Mouse (Mus musculus): ENCODE data around the gene F2r.

The F2r gene

DNA sequence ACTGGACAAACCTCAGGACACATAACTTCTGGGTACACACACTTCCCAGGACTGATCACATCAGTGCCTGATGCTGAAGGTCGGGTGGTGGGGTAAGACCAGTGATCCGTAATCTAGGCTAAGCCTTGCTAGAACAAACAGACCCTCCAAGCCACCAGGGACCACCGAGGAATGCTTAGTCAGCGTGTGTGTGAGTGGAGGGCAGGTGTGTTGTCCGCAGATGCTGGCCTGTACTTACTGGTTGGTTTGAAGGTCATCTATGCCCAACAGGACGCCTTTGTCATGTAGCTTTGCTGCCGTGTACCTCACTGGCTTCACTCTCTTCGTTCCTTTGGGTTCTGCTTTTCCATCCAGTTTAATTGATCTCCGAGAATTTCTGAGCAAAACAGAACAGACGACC is 11.5 kb upstream of the F2r start:
- no peak for DNase-seq

- no peak for DNase-seq
Observed at GRCm38 (mm10) chr13:95626696-95627095, 8.4 kb upstream of the F2r start.

- DNase-seq, result no peak
Observed at GRCm38 (mm10) chr13:95623042-95623441, 4.8 kb upstream of the F2r start.

- no peak for DNase-seq
Observed at GRCm38 (mm10) chr13:95621563-95621962, 3.3 kb upstream of the F2r start.

DNA sequence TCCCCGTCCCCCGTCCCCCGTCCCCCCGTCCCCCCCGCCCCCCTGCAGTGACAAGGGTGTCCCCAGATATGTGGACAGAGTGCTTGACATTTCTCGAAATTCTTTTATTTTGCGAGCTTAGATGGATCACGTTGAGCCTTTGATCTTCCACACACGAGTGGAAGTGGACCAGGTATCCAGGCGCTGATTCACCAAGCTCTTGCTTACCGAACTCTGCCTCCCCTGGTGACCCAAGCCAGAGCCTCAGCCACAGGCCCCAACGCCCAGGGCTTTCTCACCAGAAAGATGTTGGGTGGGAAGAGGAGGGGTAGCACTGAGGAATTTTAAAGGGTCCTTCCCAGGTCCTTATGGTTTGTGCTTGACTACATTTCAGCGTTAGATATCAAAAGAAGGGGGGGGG is 572 bp upstream of the F2r start:
- DNase-seq, result peak; percentile 34

GRCm38 (mm10) chr13:95617671-95618171 is 566 bp downstream of the F2r start:
- peak; percentile 54 for DNase-seq

DNA sequence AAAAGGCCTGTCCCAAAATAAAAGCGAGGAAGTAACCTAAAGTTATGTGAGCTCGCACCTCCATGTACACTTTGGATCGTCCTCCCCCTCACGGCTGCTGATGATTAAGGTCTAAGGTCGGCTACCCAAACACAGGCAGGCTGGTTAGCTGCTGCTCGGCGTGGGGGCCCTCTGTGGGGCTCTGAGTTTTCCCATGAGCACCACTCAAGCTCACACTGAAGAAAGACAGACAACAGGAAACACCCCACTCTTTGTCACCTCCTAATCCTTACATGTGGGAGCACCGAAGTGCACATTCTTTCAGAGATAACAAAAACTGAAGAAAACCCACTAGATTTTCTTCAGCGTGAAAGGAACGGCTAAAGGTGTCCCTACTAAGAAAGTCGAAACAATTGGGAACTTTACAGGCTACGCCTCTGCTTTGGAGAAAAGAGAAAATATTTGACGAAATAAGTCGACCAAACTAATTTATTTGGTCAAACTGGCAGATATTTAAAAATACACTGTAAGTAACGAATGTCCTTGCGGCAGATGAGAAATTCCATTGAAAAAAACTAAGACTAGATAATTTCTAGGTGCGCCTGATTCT is 1.1 kb downstream of the F2r start:
- peak; percentile 54 for DNase-seq

DNA sequence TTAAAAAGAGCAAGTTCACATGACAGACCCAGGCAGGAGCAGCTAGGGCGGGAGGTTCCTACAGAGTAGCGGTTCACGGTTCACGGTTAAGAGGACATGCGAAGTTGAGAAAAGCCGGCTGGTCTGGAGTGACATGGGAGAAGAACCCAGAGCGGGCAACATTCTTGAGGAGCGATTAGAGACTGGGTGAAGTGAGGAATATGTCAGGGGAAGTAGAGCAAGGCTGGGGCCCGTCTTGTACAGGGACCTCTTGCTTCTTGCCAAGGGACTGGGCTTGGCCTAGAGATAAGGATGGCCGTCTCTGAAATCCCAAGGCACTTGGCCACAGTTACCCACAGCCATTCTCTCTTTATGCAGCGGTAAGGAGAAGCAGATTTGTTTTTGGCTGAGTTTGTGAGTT is 1.8 kb downstream of the F2r start:
- DNase-seq, result peak; percentile 34

DNA sequence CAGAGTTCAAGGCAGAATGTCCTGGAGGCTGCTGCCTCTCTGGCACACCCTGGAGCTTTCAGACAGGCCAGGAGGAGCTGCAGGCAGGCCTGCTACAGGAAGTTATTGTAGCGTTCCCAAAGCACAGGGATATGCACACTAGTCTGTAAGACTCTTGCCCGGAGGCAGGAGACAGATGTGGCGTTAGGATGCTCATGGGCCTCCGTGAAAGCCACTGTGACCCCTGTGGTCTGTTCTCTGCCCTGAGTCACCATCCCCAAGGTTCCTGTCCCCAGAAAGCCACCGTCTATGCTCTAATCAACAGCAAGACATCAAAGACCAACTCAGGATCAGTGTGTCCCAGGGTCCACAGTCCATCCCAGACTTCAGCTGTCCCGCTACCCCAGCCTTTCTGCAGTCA is 3.5 kb downstream of the F2r start:
- DNase-seq, result no peak

DNA sequence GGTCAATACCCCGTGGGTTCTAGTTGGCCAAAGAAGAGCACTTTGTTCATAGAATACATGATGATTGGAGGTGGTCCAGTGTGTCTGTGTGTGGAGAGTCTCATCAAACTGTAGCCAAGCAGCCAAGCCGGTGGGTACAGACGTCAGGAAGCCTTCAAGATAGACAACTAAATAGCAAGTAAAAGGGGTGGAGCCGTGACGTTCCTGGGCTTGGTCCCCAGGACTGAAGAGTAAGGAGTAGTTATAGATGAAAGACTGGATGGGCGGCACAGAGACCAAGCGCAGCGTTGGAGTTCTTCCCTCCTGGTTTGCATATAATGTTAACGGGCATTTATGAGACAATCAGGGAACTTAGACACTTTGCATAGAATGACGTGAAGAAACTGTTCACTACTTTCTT is 6.0 kb downstream of the F2r start:
- DNase-seq, result no peak

- DNase-seq, result no peak
Observed at GRCm38 (mm10) chr13:95611752-95612151, 6.5 kb downstream of the F2r start.

DNA sequence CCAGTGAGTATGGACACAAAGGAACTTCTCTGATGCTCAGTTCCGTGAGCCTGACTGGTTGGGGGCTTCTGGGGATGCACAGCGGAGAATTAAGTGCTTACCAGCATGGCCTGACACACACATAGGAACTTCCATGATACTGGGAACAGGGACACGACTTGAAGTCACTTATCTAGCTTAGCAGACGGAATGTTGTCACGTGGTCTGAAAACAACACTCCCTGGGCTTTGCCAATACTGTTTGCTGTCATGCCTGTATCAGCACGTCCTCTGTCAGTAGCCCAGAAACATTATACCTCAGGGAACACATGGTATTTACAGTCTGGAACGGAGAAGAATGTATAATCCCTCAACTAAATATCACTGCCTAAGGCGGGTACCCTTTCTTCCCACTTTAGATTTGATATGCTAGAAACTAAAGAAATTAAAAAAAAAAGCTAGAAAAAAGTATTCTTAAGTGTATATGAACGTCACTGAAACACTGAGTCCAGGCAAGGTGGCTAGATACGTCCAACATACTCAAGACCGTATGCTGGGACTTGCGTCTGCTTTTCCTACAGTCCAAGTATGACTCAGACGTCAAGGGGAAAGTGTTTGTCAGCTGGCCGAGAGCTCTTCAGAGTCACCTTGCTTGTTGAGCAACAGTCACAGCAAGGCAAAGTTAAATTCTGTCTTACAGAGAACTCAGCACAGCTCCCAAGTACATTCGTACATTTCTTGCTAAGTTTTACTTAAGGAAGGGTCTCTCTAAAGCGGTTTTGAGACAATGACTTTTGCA is 7.3 kb downstream of the F2r start:
- DNase-seq, result no peak

GRCm38 (mm10) chr13:95609088-95609420 is 9.2 kb downstream of the F2r start:
- no peak for DNase-seq

- DNase-seq, result no peak
Observed at GRCm38 (mm10) chr13:95608416-95609087, 9.7 kb downstream of the F2r start.

DNA sequence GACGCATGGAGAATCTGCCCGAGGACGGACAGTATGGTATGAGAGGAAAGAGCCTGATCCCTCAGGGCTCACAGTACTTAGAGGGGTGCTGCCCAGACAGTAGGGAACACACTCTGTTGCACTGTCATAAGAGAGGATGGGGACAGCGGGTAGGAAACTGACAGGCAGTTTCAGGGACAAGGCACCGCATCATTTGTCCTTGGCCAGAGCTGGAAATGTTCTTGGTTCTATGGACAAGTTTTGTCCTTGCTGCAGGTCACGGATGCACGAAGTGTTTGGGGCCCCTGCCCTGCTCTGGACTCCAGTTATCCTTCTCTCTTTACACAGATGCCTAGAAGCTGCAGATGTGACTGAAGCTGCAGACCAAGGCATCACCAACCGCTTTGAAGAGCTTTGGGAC is 11.3 kb downstream of the F2r start:
- DNase-seq, result no peak

DNA sequence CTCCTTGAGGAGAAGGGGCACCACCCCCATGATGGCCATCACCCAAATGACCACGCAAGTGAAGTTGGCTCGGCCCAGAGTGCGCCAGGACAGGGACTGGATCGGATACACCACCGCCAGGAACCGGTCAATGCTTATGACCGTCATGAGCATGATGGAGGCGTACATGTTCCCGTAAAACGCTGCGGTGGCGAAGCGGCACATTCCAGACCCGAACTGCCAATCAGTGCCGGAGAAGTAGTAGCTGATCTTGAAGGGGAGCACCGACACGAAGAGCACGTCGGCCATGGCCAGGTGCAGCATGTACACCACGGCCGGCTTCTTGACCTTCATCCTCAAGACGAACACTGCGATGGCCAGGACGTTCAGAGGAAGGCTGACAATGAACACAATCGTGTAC is 14.0 kb downstream of the F2r start:
- no peak for DNase-seq

DNA sequence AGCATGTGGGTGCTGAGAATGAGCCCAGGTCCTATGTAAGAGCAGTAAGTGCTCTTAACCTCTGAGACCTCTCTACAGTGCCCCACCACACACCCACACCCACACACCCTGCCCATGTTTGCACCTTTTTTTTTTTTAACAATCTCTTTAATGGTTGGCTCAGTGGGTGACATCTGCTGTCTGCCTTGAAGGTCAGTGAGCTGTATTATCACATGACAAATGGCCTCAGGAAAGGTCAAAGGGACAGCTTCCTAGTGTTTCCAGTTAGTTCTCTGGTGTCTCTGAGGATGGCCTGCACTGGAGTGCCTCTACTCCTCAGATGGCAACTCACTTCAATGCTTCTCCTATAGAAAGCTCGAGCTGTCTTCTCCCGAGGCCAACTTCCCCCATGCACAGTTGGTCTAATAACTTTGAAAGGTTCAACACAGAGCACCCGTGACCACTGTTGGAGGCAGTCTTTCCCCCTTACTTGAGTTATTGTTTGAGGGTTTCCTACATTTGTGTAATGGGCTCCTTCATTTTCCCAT is 18.4 kb downstream of the F2r start:
- no peak for DNase-seq

- no peak for DNase-seq
Observed at GRCm38 (mm10) chr13:95598232-95598920, 19.9 kb downstream of the F2r start.

GRCm38 (mm10) chr13:95597578-95597977 is 20.7 kb downstream of the F2r start:
- DNase-seq, result no peak

GRCm38 (mm10) chr13:95596689-95597088 is 21.6 kb downstream of the F2r start:
- DNase-seq, result no peak

GRCm38 (mm10) chr13:95595921-95596320 is 22.4 kb downstream of the F2r start:
- no peak for DNase-seq

- no peak for DNase-seq
Observed at GRCm38 (mm10) chr13:95595411-95595810, 22.9 kb downstream of the F2r start.

DNA sequence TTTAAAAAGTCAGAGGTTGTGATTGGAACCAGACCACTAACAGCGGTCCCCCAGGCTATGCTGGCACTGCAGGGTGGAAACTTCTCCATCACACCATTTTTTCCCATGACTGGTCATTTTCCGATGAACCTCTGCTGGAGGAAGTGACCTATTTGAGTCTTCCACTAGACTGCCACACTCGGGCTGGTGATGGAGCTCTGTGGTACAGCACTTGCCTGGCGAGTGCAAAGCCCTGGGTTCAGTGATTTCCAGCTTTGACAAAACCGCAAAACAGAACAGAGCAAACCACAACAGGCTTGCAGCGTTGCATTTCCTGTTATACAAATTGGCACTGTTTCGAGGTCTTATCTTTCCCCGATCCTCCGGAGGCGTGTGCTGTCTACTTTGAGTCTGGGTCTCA is 25.4 kb downstream of the F2r start:
- DNase-seq, result no peak
